Comparison of ENCODE assay signal across 24 mouse cellular contexts in genomic region chr2:172903523-172903922, GRCm38 (mm10). TPM values are rescaled to one million over a fixed set of nuclear protein-coding genes. Genes with fewer than 3 reads are reported as not detected.
DNase-seq lines count a peak whose midpoint lies in the region; ATAC-seq and TF ChIP-seq lines count a peak whose summit lies in the region.
"Had no signal": no experiment of that assay in that cellular context is flagged by ENCODE, and none has a peak within 500 bp of the region (broad histone marks: within the 10 kb centered on the region; RNA-seq: fewer than 3 reads in every experiment).

No protein-coding gene starts in this region.

- no peak for TF ChIP-seq POLR2A in kidney, adult 2 months (IDR thresholded peaks at IDR 0.05; ENCODE audit: low read depth, low read length)

- H3K4me1 ChIP-seq in kidney, embryonic 14.5 days (ENCODE audit: control insufficient read depth, insufficient read depth, low read length) = peaks cover 8% of the 10 kb centered on the region; the same call in 1 of the 2 replicates
- peaks cover 41% of the 10 kb centered on the region for H3K4me1 ChIP-seq in kidney, adult 2 months (ENCODE audit: control insufficient read depth, insufficient read depth, low read length)
- peaks cover 38% of the 10 kb centered on the region for H3K4me1 ChIP-seq in limb, embryonic 15.5 days
- H3K4me1 ChIP-seq in liver, embryonic 11.5 days (replicated peaks; ENCODE audit: control insufficient read depth, insufficient read depth, low read length) = peaks cover 6% of the 10 kb centered on the region; the same call in 1 of the 2 replicates

- WGBS in kidney, embryonic 14.5 days = 87% methylated on average over 8 of the region's 8 CpGs
- WGBS in kidney, adult 2 months = 46% methylated on average over 8 of the region's 8 CpGs
- WGBS in limb, embryonic 15.5 days = 59% methylated on average over 8 of the region's 8 CpGs
- WGBS in liver, embryonic 11.5 days = 79% methylated on average over 8 of the region's 8 CpGs

- peaks cover 3% of the 10 kb centered on the region; the same call in 1 of the 2 replicates for H3K9me3 ChIP-seq in kidney, embryonic 14.5 days (ENCODE audit: control insufficient read depth, low read length)
- 0 out of 2 replicates have a peak, but pooled peaks cover 4% of the 10 kb centered on the region for H3K9me3 ChIP-seq in limb, embryonic 15.5 days
- H3K9me3 ChIP-seq in liver, embryonic 11.5 days (ENCODE audit: control insufficient read depth, low read length) = no peaks in the 10 kb centered on the region

- H3K27me3 ChIP-seq in kidney, embryonic 14.5 days (ENCODE audit: control insufficient read depth, insufficient read depth, low read length) = no peaks in the 10 kb centered on the region
- H3K27me3 ChIP-seq in kidney, adult 2 months (replicated peaks; ENCODE audit: control insufficient read depth, insufficient read depth, low read length) = no peaks in the 10 kb centered on the region
- H3K27me3 ChIP-seq in limb, embryonic 15.5 days = no peaks in the 10 kb centered on the region
- H3K27me3 ChIP-seq in liver, embryonic 11.5 days (replicated peaks; ENCODE audit: control insufficient read depth, insufficient read depth, low read length) = no peaks in the 10 kb centered on the region

- TF ChIP-seq CTCF in kidney, adult 2 months (conservative IDR thresholded peaks at IDR 0.05; ENCODE audit: insufficient read depth, insufficient read length, low read depth, low read length) = no peak

- H3K9ac ChIP-seq in kidney, embryonic 14.5 days (ENCODE audit: low read depth, low read length) = no peak overlapping the region
- H3K9ac ChIP-seq in limb, embryonic 15.5 days = no peak overlapping the region
- no peak overlapping the region for H3K9ac ChIP-seq in liver, embryonic 11.5 days (ENCODE audit: low read depth, low read length)
- H3K9ac ChIP-seq: hindbrain, embryonic 14.5 days; liver, postnatal 0 days had no signal

- H3K4me3 ChIP-seq in kidney, embryonic 14.5 days (ENCODE audit: low read length) = no peak overlapping the region
- no peak overlapping the region for H3K4me3 ChIP-seq in kidney, adult 2 months (ENCODE audit: insufficient read depth, low read depth, low read length)
- no peak overlapping the region for H3K4me3 ChIP-seq in limb, embryonic 15.5 days
- no peak overlapping the region for H3K4me3 ChIP-seq in liver, embryonic 11.5 days (ENCODE audit: low read depth, low read length)
- H3K4me3 ChIP-seq: embryonic facial prominence, embryonic 10.5 days; forebrain, embryonic 10.5 days; layer of hippocampus, adult 2 months had no signal

- peak; percentile 65 for DNase-seq in kidney, adult 11 months
- peak; percentile 78 for DNase-seq in kidney, adult 2 months
- DNase-seq in kidney, postnatal 10 days = peak; percentile 55
- no peak for DNase-seq in liver, embryonic 11.5 days (ENCODE audit: low spot score)
- no peak for DNase-seq in embryo, embryonic 10 days (ENCODE audit: low spot score)
- DNase-seq in spleen, postnatal 10 days (ENCODE audit: low spot score in 2 of 2) = no peak
- DNase-seq: adrenal gland, postnatal 36 days; cerebellum, adult 11 months; cerebellum, adult 9-11 months; gastrocnemius, postnatal 14 days; heart, adult 11 months; heart, postnatal 36 days; liver, postnatal 0 days; thymus, postnatal 14 days had no signal

- no peak overlapping the region for H3K27ac ChIP-seq in kidney, embryonic 14.5 days (ENCODE audit: low read depth, low read length)
- peak overlapping the region; percentile 41; the same call in 1 of the 2 replicates for H3K27ac ChIP-seq in kidney, adult 2 months (ENCODE audit: insufficient read depth, low read depth, low read length)
- H3K27ac ChIP-seq in limb, embryonic 15.5 days = peak overlapping the region; percentile 33
- H3K27ac ChIP-seq in liver, embryonic 11.5 days (ENCODE audit: low read depth, low read length) = no peak overlapping the region
- H3K27ac ChIP-seq: embryonic facial prominence, embryonic 10.5 days; forebrain, embryonic 10.5 days; hindbrain, embryonic 14.5 days; layer of hippocampus, adult 2 months had no signal

- peaks cover 4% of the 10 kb centered on the region for H3K36me3 ChIP-seq in kidney, embryonic 14.5 days (ENCODE audit: control insufficient read depth, insufficient read depth, low read length)
- H3K36me3 ChIP-seq in kidney, adult 2 months (ENCODE audit: control insufficient read depth, insufficient read depth, low read length) = no peaks in the 10 kb centered on the region
- H3K36me3 ChIP-seq in limb, embryonic 15.5 days = peaks cover 2% of the 10 kb centered on the region
- no peaks in the 10 kb centered on the region for H3K36me3 ChIP-seq in liver, embryonic 11.5 days (ENCODE audit: control insufficient read depth, insufficient read depth, low read length)

- no peak for ATAC-seq in kidney, embryonic 14.5 days (ENCODE audit: low FRiP score, low TSS enrichment)
- ATAC-seq in limb, embryonic 15.5 days (ENCODE audit: insufficient number of reproducible peaks, low FRiP score, low TSS enrichment, low read depth) = peak; percentile 45; the same call in 1 of the 2 replicates
- ATAC-seq in liver, embryonic 11.5 days (replicated peaks; ENCODE audit: low FRiP score) = no peak
- ATAC-seq: forebrain, embryonic 16.5 days; inflammation-experienced regulatory T-cells, adult 6 months; liver, postnatal 0 days; lung, postnatal 0 days had no signal

- H3K4me2 ChIP-seq in kidney, embryonic 14.5 days (replicated peaks; ENCODE audit: low read depth, low read length) = no peak overlapping the region
- H3K4me2 ChIP-seq in limb, embryonic 15.5 days = no peak overlapping the region
- H3K4me2 ChIP-seq in liver, embryonic 11.5 days = no peak overlapping the region
- H3K4me2 ChIP-seq: hindbrain, embryonic 14.5 days; midbrain, embryonic 11.5 days had no signal

RNA-seq across cellular contexts. Expression of gene Bmp7, which starts 36.6 kb away (rescaled TPM):
- polyA plus RNA-seq in kidney, embryonic 14.5 days (2014; fragmentation: Nextera tagmentation; extraction: Ambion mirVana) = 49.3 and 54.2 TPM in 2 replicates
- 47.6 and 51.2 TPM in 2 replicates for polyA plus RNA-seq in kidney, adult 2 months (2012; rRNA removed)
- polyA plus RNA-seq in limb, embryonic 15.5 days (2015; fragmentation: Nextera tagmentation; extraction: Ambion mirVana) = 25.5 and 27.5 TPM in 2 replicates
- polyA plus RNA-seq in liver, embryonic 11.5 days (2014; fragmentation: Nextera tagmentation; extraction: Ambion mirVana) = 7.9 and 9.1 TPM in 2 replicates

Comparison
In these comparisons a context has a peak if more than half of its experiments do, and no peak if none do; other contexts are left out.
1. H3K27ac ChIP-seq: peak in kidney, adult 2 months (single experiment) and limb, embryonic 15.5 days (single experiment); none in kidney, embryonic 14.5 days (single experiment) and liver, embryonic 11.5 days (single experiment).
2. DNase-seq: peak in kidney, adult 11 months (single experiment), kidney, adult 2 months (single experiment) and kidney, postnatal 10 days (single experiment); none in liver, embryonic 11.5 days (single experiment), embryo, embryonic 10 days (single experiment) and spleen, postnatal 10 days (0 of 2).